Mouse (Mus musculus) G1E (cell line): ENCODE results near the gene Pi4kb.

Source experiments
- CTCF ChIP-seq: IDR thresholded peaks from 2 replicates; pipeline ENCODE4 v1.5.1; 2012; ENCODE audit warnings: low read depth, low read length, inconsistent platforms, mixed read lengths
- GATA1 ChIP-seq: IDR thresholded peaks from 2 replicates; pipeline ENCODE4 v1.6.1; 2012; ENCODE audit warnings: borderline replicate concordance, low read length, inconsistent platforms, mixed read lengths
- GATA2 ChIP-seq: IDR thresholded peaks from 2 replicates; pipeline ENCODE4 v1.6.1; 2012; ENCODE audit warnings: low read depth, low read length, inconsistent platforms, borderline replicate concordance
- POLR2AphosphoS5 ChIP-seq: IDR thresholded peaks from 2 replicates; pipeline ENCODE4 v1.6.1; 2012; ENCODE audit warnings: low read depth, low read length, inconsistent platforms; ENCODE audit not compliant: insufficient replicate concordance
- TAL1 ChIP-seq: conservative IDR thresholded peaks from 2 replicates; pipeline ENCODE4 v1.6.1; 2012; ENCODE audit warnings: low read depth, low read length, inconsistent platforms, mixed read lengths

DNA sequence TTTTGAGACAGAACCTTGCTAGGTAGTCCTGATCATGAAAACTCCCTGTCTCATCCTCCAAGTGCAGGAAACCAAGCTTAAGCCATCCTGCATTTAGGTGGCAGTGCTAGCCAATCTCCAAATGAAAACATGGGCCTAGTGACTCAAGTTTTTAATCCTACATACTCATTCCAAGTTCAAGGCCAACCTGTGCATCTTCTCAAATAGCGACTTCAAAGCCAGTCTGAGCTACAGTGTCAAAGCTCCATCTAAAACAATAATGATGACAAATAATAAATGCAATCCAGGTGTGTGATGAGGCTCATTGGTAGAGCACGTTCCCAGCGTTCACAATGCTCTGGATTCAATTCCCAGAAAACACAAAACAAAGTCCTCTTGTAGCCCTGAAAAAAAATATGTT, 67.1 kb downstream of the Pi4kb start:
- TF ChIP-seq CTCF (no peak), TAL1 (no peak), POLR2AphosphoS5 (no peak), GATA1 (no peak), GATA2 (no peak)
